Mouse (Mus musculus) embryonic fibroblast, embryonic 13.5 days (primary cell): ENCODE measurements at regions not wholly inside any gene's neighbourhood (a gene's known extent, or its start where the extent isn't known, plus 50 kb on each side); places are given as distances from the start of the nearest gene placed in this dataset.

ENCODE experiments used
- CTCF ChIP-seq: IDR thresholded peaks from 2 replicates; pipeline ENCODE4 v1.5.1; 2011; ENCODE audit warnings: mild to moderate bottlenecking, control low read depth, low read length, moderate library complexity, borderline replicate concordance; ENCODE audit not compliant: insufficient read depth
- POLR2A ChIP-seq: IDR thresholded peaks from 2 replicates; pipeline ENCODE4 v1.6.1; 2011; ENCODE audit warnings: low read depth, mild to moderate bottlenecking, control low read depth, low read length, moderate library complexity

DNA sequence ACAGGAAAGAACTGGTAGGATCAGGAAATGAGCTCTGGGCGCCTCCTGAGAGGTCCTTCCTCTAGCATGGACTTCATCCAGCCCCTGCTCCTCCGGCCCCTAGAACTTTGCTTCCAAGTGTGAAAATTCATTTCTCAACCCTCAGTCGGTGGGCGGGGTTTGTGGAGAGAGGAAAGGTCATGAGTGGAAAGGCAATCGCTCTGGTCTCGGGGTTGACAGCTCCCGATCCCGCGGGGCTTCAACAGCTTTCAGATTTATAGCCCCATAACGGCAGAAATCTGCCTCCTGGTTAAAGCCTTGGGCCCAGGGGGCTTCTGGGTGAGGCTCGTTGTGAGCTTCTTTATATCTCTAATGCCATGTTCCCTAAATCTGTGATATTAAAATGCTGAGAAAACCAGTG, 184.2 kb upstream of the Spaca1 start:
- TF ChIP-seq CTCF (no peak), POLR2A (no peak)
